Mouse (Mus musculus) stomach, embryonic 15.5 days (tissue): ENCODE measurements around the gene Ahdc1. TPM values are rescaled to one million over a fixed set of nuclear protein-coding genes. Genes with fewer than 3 reads are reported as not detected.

Experiments
- ATAC-seq: fragments of 200-750 bp; cut with Nextera tagmentation; 2 replicates; pipeline ENCODE4 v1.8.0; 2017; ENCODE audit warnings: low read depth, moderate number of reproducible peaks, moderate TSS enrichment; ENCODE audit not compliant: insufficient read depth, low FRiP score
- H3K27ac ChIP-seq: fragments of 300-500 bp; sonication (generic); 2 replicates; pipeline ENCODE4 v1.5.1; 2015; ENCODE audit warnings: mild to moderate bottlenecking, inconsistent platforms
- H3K27me3 ChIP-seq: fragments of 300-500 bp; sonication (generic); replicated peaks from 2 replicates; pipeline ENCODE4 v1.6.1; 2015; ENCODE audit warnings: inconsistent platforms
- H3K36me3 ChIP-seq: fragments of 300-500 bp; sonication (generic); 2 replicates; pipeline ENCODE4 v1.6.1; 2015; ENCODE audit warnings: inconsistent platforms
- H3K4me1 ChIP-seq: fragments of 300-500 bp; sonication (generic); 2 replicates; pipeline ENCODE4 v1.6.1; 2015; ENCODE audit warnings: inconsistent platforms
- H3K4me2 ChIP-seq: fragments of 300-500 bp; sonication (generic); 2 replicates; pipeline ENCODE4 v1.6.1; 2015; ENCODE audit warnings: mild to moderate bottlenecking, inconsistent platforms
- H3K4me3 ChIP-seq: fragments of 300-500 bp; sonication (generic); replicated peaks from 2 replicates; pipeline ENCODE4 v1.5.1; 2015; ENCODE audit warnings: inconsistent platforms
- H3K9ac ChIP-seq: fragments of 300-500 bp; sonication (generic); 2 replicates; pipeline ENCODE4 v1.6.1; 2015; ENCODE audit warnings: inconsistent platforms
- H3K9me3 ChIP-seq: fragments of 300-500 bp; sonication (generic); 2 replicates; pipeline ENCODE4 v1.6.1; 2016; ENCODE audit warnings: inconsistent platforms
- WGBS: fragments of 180-500 bp; shearing (Covaris S2); methylation state at CpG from one replicate; pipeline ENCODE4 v1.1.7; 2015; 5-methylcytosine and 5-hydroxymethylcytosine counted together
- polyA plus RNA-seq: library from polyadenylated mRNA; unstranded; fragments of >200 nt; fragmentation: Nextera tagmentation; extraction: Ambion mirVana; gene quantifications from 2 replicates; pipeline ENCODE4 v1.2.1, GENCODE M21; 2015

The Ahdc1 gene
- 8.2 and 9.3 TPM in 2 replicates for polyA plus RNA-seq

GRCm38 (mm10) chr4:133011028-133011820, at the start of gene Ahdc1:
Ahdc1 (plus strand) TSS chr4:133011260.
- WGBS = under 1% methylated on average over 65 of the region's 66 CpGs
- H3K9ac ChIP-seq = peak within 1 kb of the TSS; percentile 90
- H3K4me1 ChIP-seq = peaks cover 44% of the 10 kb centered on the region

GRCm38 (mm10) chr4:132961866-132962265, 49.2 kb upstream of the Ahdc1 start:
- Histone ChIP-seq H3K4me2 (no peak overlapping the region), H3K4me3 (no peak overlapping the region), H3K4me1 (peaks cover 29% of the 10 kb centered on the region), H3K27me3 (no peaks in the 10 kb centered on the region), H3K9ac (no peak overlapping the region), H3K36me3 (no peaks in the 10 kb centered on the region), H3K27ac (no peak overlapping the region), H3K9me3 (no peaks in the 10 kb centered on the region)
- ATAC-seq = no peak
- 77% methylated on average over 5 of the region's 5 CpGs for WGBS

More at GRCm38 (mm10) chr4:133011028-133011820, at the start of gene Ahdc1:
- peak; percentile 84 for ATAC-seq
- peaks cover 7% of the 10 kb centered on the region; the same call in 1 of the 2 replicates for H3K27me3 ChIP-seq
- peak within 1 kb of the TSS; percentile 97 for H3K27ac ChIP-seq
- H3K4me3 ChIP-seq = peak within 1 kb of the TSS; percentile 80
- H3K36me3 ChIP-seq = no peaks in the 10 kb centered on the region
- peak within 1 kb of the TSS; percentile 88 for H3K4me2 ChIP-seq
- H3K9me3 ChIP-seq = no peaks in the 10 kb centered on the region

DNA sequence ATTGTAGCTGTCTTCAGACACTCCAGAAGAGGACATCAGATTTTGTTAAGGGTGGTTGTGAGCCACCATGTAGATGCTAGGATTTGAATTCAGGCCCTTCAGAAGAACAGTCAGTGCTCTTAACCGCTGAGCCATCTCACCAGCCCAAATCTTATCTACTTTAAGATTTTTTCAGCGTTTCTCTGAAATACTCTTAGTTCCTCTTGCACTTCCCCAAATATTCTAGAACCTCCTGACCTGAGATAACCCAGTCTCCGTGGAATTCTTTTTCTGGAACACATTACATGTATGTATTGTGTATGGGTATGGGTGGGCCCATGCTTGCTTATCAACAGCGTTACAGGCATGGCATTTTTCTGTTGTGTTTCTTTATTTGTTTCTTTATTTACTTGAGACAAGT, 48.4 kb upstream of the Ahdc1 start:
- WGBS = 83% methylated on average over 4 of the region's 4 CpGs
- Histone ChIP-seq H3K9me3 (no peaks in the 10 kb centered on the region), H3K4me2 (no peak overlapping the region), H3K27ac (no peak overlapping the region), H3K4me3 (no peak overlapping the region), H3K9ac (no peak overlapping the region), H3K36me3 (no peaks in the 10 kb centered on the region), H3K27me3 (no peaks in the 10 kb centered on the region), H3K4me1 (peaks cover 29% of the 10 kb centered on the region)
- no peak for ATAC-seq

DNA sequence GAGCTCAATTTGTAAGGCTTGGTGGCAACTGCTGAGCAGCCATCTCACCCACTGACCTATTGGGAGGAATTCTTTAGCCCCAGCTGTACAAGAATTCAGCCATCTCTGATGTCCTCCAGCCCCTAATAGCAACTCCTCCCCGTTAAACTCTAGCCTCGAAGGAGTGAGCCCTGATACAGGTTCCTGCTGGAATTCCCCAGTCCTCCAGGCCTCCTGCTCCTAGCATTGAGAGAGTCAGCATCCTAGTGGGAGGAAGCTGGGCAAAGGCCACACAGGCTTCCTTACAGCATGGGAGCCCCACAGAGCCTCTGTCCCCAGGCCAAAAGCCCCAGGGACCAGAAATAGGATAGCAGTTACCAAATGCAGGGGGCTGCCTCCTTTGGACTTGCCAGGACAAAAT, 47.6 kb upstream of the Ahdc1 start:
- Histone ChIP-seq H3K27ac (no peak overlapping the region), H3K27me3 (no peaks in the 10 kb centered on the region), H3K4me3 (no peak overlapping the region), H3K36me3 (no peaks in the 10 kb centered on the region), H3K9ac (no peak overlapping the region), H3K9me3 (no peaks in the 10 kb centered on the region), H3K4me1 (peaks cover 33% of the 10 kb centered on the region), H3K4me2 (no peak overlapping the region)
- WGBS = 49% methylated on average over 2 of the region's 2 CpGs
- no peak for ATAC-seq

DNA sequence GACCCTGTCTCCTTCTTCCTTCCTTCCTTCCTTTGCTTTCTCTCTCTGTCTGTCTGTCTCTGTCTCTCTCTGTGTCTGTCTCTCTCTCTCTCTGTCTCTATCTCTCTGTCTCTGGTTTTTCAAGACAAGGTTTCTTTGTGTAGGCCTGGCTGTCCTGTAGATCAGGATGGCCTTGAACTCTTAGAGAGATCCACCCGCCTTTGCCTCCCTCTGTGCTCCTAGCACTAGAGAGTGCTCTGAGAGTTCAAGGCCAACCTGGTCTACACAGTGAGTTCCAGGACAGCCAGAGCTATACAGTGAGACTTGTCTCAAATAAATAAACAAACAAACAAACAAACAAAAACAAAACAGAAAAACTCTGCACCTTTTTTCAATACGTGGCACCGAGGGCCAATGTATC, 47.0 kb upstream of the Ahdc1 start:
- H3K9me3 ChIP-seq = no peaks in the 10 kb centered on the region
- H3K4me1 ChIP-seq = peaks cover 26% of the 10 kb centered on the region
- WGBS = 44% methylated on average over 3 of the region's 3 CpGs
- H3K27ac ChIP-seq = no peak overlapping the region
- H3K4me3 ChIP-seq = no peak overlapping the region
- no peak overlapping the region for H3K9ac ChIP-seq
- no peak overlapping the region for H3K4me2 ChIP-seq
- H3K27me3 ChIP-seq = no peaks in the 10 kb centered on the region
- no peak for ATAC-seq
- no peaks in the 10 kb centered on the region for H3K36me3 ChIP-seq

DNA sequence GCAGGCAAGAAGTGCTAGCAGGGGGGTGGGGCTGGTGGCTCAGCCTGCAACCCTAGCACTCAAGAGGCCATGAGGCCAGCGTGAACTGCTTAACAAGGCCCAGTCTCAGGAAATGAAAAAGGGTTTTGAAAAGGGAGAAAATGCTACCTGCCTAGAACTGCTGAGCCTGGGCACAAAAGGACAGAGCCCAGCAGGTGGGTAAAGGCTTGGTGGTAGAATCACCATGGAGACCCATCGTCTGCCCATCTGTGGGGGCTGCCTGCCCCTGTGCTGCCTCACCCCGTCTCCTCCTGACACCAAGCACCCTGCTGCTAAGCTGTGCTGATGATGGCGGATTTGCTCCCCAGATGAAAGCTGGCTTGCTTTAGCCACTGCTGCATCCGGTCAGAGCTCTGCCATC, 46.6 kb upstream of the Ahdc1 start:
- Histone ChIP-seq H3K9ac (no peak overlapping the region), H3K9me3 (no peaks in the 10 kb centered on the region), H3K4me1 (peaks cover 22% of the 10 kb centered on the region), H3K4me3 (no peak overlapping the region), H3K36me3 (no peaks in the 10 kb centered on the region), H3K4me2 (no peak overlapping the region), H3K27me3 (no peaks in the 10 kb centered on the region), H3K27ac (no peak overlapping the region)
- 53% methylated on average over 5 of the region's 5 CpGs for WGBS
- ATAC-seq = no peak

GRCm38 (mm10) chr4:132968105-132968938, 42.7 kb upstream of the Ahdc1 start:
- H3K4me2 ChIP-seq = no peak overlapping the region
- no peaks in the 10 kb centered on the region for H3K36me3 ChIP-seq
- no peak overlapping the region for H3K4me3 ChIP-seq
- H3K27me3 ChIP-seq = no peaks in the 10 kb centered on the region
- H3K9ac ChIP-seq = no peak overlapping the region
- WGBS = 40% methylated on average over 6 of the region's 6 CpGs
- no peaks in the 10 kb centered on the region for H3K9me3 ChIP-seq
- no peak for ATAC-seq
- H3K4me1 ChIP-seq = 0 out of 2 replicates have a peak, but pooled peaks cover 4% of the 10 kb centered on the region
- no peak overlapping the region for H3K27ac ChIP-seq

GRCm38 (mm10) chr4:132971601-132972000, 39.5 kb upstream of the Ahdc1 start:
- ATAC-seq = no peak
- no peak overlapping the region for H3K4me3 ChIP-seq
- H3K27ac ChIP-seq = no peak overlapping the region
- peaks cover 16% of the 10 kb centered on the region for H3K27me3 ChIP-seq
- H3K36me3 ChIP-seq = no peaks in the 10 kb centered on the region
- H3K9me3 ChIP-seq = no peaks in the 10 kb centered on the region
- H3K4me2 ChIP-seq = no peak overlapping the region
- H3K9ac ChIP-seq = no peak overlapping the region
- H3K4me1 ChIP-seq = peaks cover 12% of the 10 kb centered on the region
- 64% methylated on average over 6 of the region's 6 CpGs for WGBS

DNA sequence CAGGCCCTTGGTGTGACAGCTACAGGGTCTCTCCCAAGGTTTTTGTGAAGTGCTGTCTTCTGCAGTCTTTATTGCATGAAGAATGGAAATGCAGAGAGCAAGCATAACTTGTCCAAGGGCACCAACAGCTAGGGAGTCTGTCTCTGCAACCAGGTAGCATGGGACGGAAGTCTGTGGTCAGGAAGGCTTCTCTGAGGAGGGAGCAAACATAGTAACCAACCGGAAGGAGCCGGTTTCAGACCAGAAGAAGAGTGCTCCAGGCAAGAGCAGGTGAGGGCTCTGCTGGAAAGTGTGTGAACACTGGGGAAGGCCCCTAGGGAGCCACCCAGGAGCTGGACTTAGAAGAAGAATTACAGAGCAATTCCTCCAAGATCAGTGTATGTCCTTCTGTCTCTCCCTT, 39.0 kb upstream of the Ahdc1 start:
- H3K4me2 ChIP-seq = no peak overlapping the region
- H3K27ac ChIP-seq = no peak overlapping the region
- 73% methylated on average over 3 of the region's 3 CpGs for WGBS
- H3K27me3 ChIP-seq = peaks cover 16% of the 10 kb centered on the region
- H3K9ac ChIP-seq = no peak overlapping the region
- no peaks in the 10 kb centered on the region for H3K36me3 ChIP-seq
- H3K9me3 ChIP-seq = no peaks in the 10 kb centered on the region
- no peak overlapping the region for H3K4me3 ChIP-seq
- no peak for ATAC-seq
- peaks cover 12% of the 10 kb centered on the region for H3K4me1 ChIP-seq

GRCm38 (mm10) chr4:132972556-132972955, 38.5 kb upstream of the Ahdc1 start:
- Histone ChIP-seq H3K4me3 (no peak overlapping the region), H3K36me3 (no peaks in the 10 kb centered on the region), H3K27ac (no peak overlapping the region), H3K4me1 (peaks cover 12% of the 10 kb centered on the region), H3K9ac (no peak overlapping the region), H3K4me2 (no peak overlapping the region), H3K27me3 (peaks cover 16% of the 10 kb centered on the region), H3K9me3 (no peaks in the 10 kb centered on the region)
- no peak for ATAC-seq
- 38% methylated on average over 2 of the region's 2 CpGs for WGBS

GRCm38 (mm10) chr4:132973186-132973585, 37.9 kb upstream of the Ahdc1 start:
- ATAC-seq = no peak
- Histone ChIP-seq H3K4me2 (no peak overlapping the region), H3K4me3 (no peak overlapping the region), H3K36me3 (no peaks in the 10 kb centered on the region), H3K27ac (no peak overlapping the region), H3K27me3 (peaks cover 16% of the 10 kb centered on the region), H3K9ac (no peak overlapping the region), H3K9me3 (no peaks in the 10 kb centered on the region), H3K4me1 (peaks cover 11% of the 10 kb centered on the region)
- WGBS = 59% methylated on average over 8 of the region's 8 CpGs
